Mouse (Mus musculus) forebrain, postnatal 0 days (tissue): ENCODE measurements at regions not wholly inside any gene's neighbourhood (a gene's known extent, or its start where the extent isn't known, plus 50 kb on each side); places are given as distances from the start of the nearest gene placed in this dataset.

Experiments
- ATAC-seq: fragments of 200-750 bp; cut with Nextera tagmentation; 2 replicates; pipeline ENCODE4 v1.8.0; 2017; ENCODE audit warnings: mild to moderate bottlenecking, moderate library complexity
- DNase-seq: peaks from one replicate; pipeline ENCODE4 v3.0.0-alpha.2; 2015
- H3K27ac ChIP-seq: fragments of 300-500 bp; sonication (generic); 2 replicates; pipeline ENCODE4 v1.5.1; 2014; ENCODE audit warnings: low read depth, mild to moderate bottlenecking, antibody characterized with exemption, low read length, moderate library complexity, mixed read lengths
- H3K27me3 ChIP-seq: fragments of 300-500 bp; sonication (generic); 2 replicates; pipeline ENCODE4 v1.6.1; 2014; ENCODE audit warnings: mild to moderate bottlenecking, low read length, mixed read lengths; ENCODE audit not compliant: insufficient read depth
- H3K36me3 ChIP-seq: fragments of 300-500 bp; sonication (generic); 2 replicates; pipeline ENCODE4 v1.6.1; 2014; ENCODE audit warnings: mild to moderate bottlenecking, moderate library complexity; ENCODE audit not compliant: insufficient read depth
- H3K4me1 ChIP-seq: fragments of 300-500 bp; sonication (generic); 2 replicates; pipeline ENCODE4 v1.6.1; 2014; ENCODE audit warnings: antibody characterized with exemption; ENCODE audit not compliant: insufficient read depth
- H3K4me2 ChIP-seq: fragments of 300-500 bp; sonication (generic); 2 replicates; pipeline ENCODE4 v1.6.1; 2014; ENCODE audit warnings: low read depth, mild to moderate bottlenecking, moderate library complexity
- H3K4me3 ChIP-seq: fragments of 300-500 bp; sonication (generic); 2 replicates; pipeline ENCODE4 v1.5.1; 2014; ENCODE audit warnings: low read depth, low read length, mixed read lengths
- H3K9ac ChIP-seq: fragments of 300-500 bp; sonication (generic); 2 replicates; pipeline ENCODE4 v1.6.1; 2014; ENCODE audit warnings: mild to moderate bottlenecking
- H3K9me3 ChIP-seq: fragments of 300-500 bp; sonication (generic); 2 replicates; pipeline ENCODE4 v1.6.1; 2016; ENCODE audit warnings: low read length
- CTCF ChIP-seq: sonication (generic); IDR thresholded peaks from 2 replicates; pipeline ENCODE4 v1.5.1; 2016; ENCODE audit warnings: antibody characterized with exemption, control low read depth, low read depth
- WGBS: fragments of 180-500 bp; shearing (Covaris S2); extraction: QIAGEN DNeasy Blood & Tissue Kit; methylation state at CpG from one replicate; pipeline ENCODE4 v1.1.7; 2014; 5-methylcytosine and 5-hydroxymethylcytosine counted together

- TF ChIP-seq CTCF, result no peak
- no peaks in the 10 kb centered on the region for H3K27me3 ChIP-seq
- no peaks in the 10 kb centered on the region for H3K36me3 ChIP-seq
- H3K27ac ChIP-seq, result no peak overlapping the region
- H3K4me3 ChIP-seq, result no peak overlapping the region
- H3K9me3 ChIP-seq, result no peaks in the 10 kb centered on the region
- no peaks in the 10 kb centered on the region for H3K4me1 ChIP-seq
- ATAC-seq (peak; percentile 38; the same call in 1 of the 2 replicates), DNase-seq (peak; percentile 28)
- H3K9ac ChIP-seq, result no peak overlapping the region
- no peak overlapping the region for H3K4me2 ChIP-seq
- WGBS, result 21% methylated on average over 6 of the region's 6 CpGs
Observed at GRCm38 (mm10) chr13:90334934-90335740, 245.7 kb upstream of the Xrcc4 start.

GRCm38 (mm10) chr13:90334286-90334685 lies 244.9 kb upstream of the Xrcc4 start:
- no peak overlapping the region for H3K4me3 ChIP-seq
- H3K27me3 ChIP-seq, result no peaks in the 10 kb centered on the region
- no peak for ATAC-seq
- DNase-seq, result no peak
- H3K27ac ChIP-seq, result no peak overlapping the region
- no peaks in the 10 kb centered on the region for H3K36me3 ChIP-seq
- no peaks in the 10 kb centered on the region for H3K4me1 ChIP-seq
- H3K4me2 ChIP-seq, result no peak overlapping the region
- no peak overlapping the region for H3K9ac ChIP-seq
- no peak for TF ChIP-seq CTCF
- H3K9me3 ChIP-seq, result no peaks in the 10 kb centered on the region

GRCm38 (mm10) chr13:90325226-90325625 lies 235.8 kb upstream of the Xrcc4 start:
- H3K27me3 ChIP-seq, result no peaks in the 10 kb centered on the region
- no peak overlapping the region for H3K9ac ChIP-seq
- no peak overlapping the region for H3K27ac ChIP-seq
- H3K4me1 ChIP-seq, result 0 out of 2 replicates have a peak, but pooled peaks cover 3% of the 10 kb centered on the region
- no peak for TF ChIP-seq CTCF
- no peaks in the 10 kb centered on the region for H3K9me3 ChIP-seq
- no peaks in the 10 kb centered on the region for H3K36me3 ChIP-seq
- no peak overlapping the region for H3K4me2 ChIP-seq
- peak; percentile 59 for DNase-seq
- peak; percentile 98 for ATAC-seq
- 50% methylated on average over 3 of the region's 3 CpGs for WGBS
- no peak overlapping the region for H3K4me3 ChIP-seq

- no peak for TF ChIP-seq CTCF
Observed at GRCm38 (mm10) chr13:90313209-90313978, 224.0 kb upstream of the Xrcc4 start.

GRCm38 (mm10) chr13:90310482-90310881 lies 221.1 kb upstream of the Xrcc4 start:
- DNase-seq (no peak), ATAC-seq (no peak)
- TF ChIP-seq CTCF, result no peak
- no peak overlapping the region for H3K4me3 ChIP-seq
- H3K27me3 ChIP-seq, result no peaks in the 10 kb centered on the region
- no peaks in the 10 kb centered on the region for H3K4me1 ChIP-seq
- no peaks in the 10 kb centered on the region for H3K9me3 ChIP-seq
- no peak overlapping the region for H3K27ac ChIP-seq
- H3K9ac ChIP-seq, result no peak overlapping the region
- H3K4me2 ChIP-seq, result no peak overlapping the region
- no peaks in the 10 kb centered on the region for H3K36me3 ChIP-seq

More at GRCm38 (mm10) chr13:90313209-90313978, 224.0 kb upstream of the Xrcc4 start:
- no peaks in the 10 kb centered on the region for H3K9me3 ChIP-seq
- no peak overlapping the region for H3K9ac ChIP-seq
- H3K4me2 ChIP-seq, result no peak overlapping the region
- no peak overlapping the region for H3K27ac ChIP-seq
- WGBS, result 61% methylated on average over 9 of the region's 9 CpGs
- ATAC-seq (no peak), DNase-seq (no peak)
- H3K4me3 ChIP-seq, result no peak overlapping the region
- no peaks in the 10 kb centered on the region for H3K4me1 ChIP-seq
- H3K36me3 ChIP-seq, result no peaks in the 10 kb centered on the region
- H3K27me3 ChIP-seq, result no peaks in the 10 kb centered on the region

GRCm38 (mm10) chr13:90300481-90300880 lies 211.1 kb upstream of the Xrcc4 start:
- Histone ChIP-seq H3K4me3 (no peak overlapping the region), H3K9ac (no peak overlapping the region), H3K4me2 (no peak overlapping the region), H3K27me3 (no peaks in the 10 kb centered on the region), H3K9me3 (no peaks in the 10 kb centered on the region), H3K36me3 (no peaks in the 10 kb centered on the region), H3K27ac (no peak overlapping the region), H3K4me1 (no peaks in the 10 kb centered on the region)
- WGBS, result 66% methylated on average over 3 of the region's 3 CpGs
- no peak for TF ChIP-seq CTCF
- ATAC-seq, result no peak
- no peak for DNase-seq

GRCm38 (mm10) chr13:90294648-90295007 lies 205.2 kb upstream of the Xrcc4 start:
- H3K9ac ChIP-seq, result no peak overlapping the region
- peaks cover 15% of the 10 kb centered on the region for H3K4me1 ChIP-seq
- 0 out of 2 replicates have a peak overlapping the region, but pooled peaks have one; percentile 15 for H3K27ac ChIP-seq
- no peak for DNase-seq
- H3K9me3 ChIP-seq, result no peaks in the 10 kb centered on the region
- ATAC-seq, result no peak
- no peaks in the 10 kb centered on the region for H3K27me3 ChIP-seq
- H3K36me3 ChIP-seq, result no peaks in the 10 kb centered on the region
- peak overlapping the region; percentile 15; the same call in 1 of the 2 replicates for H3K4me2 ChIP-seq
- no peak overlapping the region for H3K4me3 ChIP-seq
- no peak for TF ChIP-seq CTCF
- 29% methylated on average over 5 of the region's 5 CpGs for WGBS
